22 mouse cellular contexts compared by ENCODE assay signal in the genomic region with DNA sequence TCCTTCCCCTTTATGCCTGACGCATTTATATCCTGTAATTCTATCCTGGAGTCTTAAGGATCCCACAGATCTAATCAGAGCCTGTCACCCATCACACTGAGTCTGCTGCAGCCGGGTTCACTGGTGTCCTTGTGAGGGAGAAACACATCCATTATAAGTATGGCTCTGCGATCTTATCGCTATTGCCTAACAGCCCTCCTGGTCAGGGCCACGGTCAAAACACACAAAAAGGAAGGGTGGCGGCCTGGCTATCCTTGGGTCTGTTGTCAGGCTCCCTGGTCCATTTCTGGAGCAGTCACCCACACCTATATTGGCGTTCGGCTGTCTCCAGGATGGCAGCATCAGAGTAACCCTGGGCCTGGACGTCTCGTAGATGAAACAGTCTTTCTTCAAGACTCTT. TPM values are rescaled to one million over a fixed set of nuclear protein-coding genes. Genes with fewer than 3 reads are reported as not detected.
A peak's percentile ranks its signal among the peaks of the same experiment; 100 is the strongest.
DNase-seq lines count a peak whose midpoint lies in the region; TF ChIP-seq lines count a peak whose summit lies in the region.
"Had no signal": no experiment of that assay in that cellular context is flagged by ENCODE, and none has a peak within 500 bp of the region (broad histone marks: within the 10 kb centered on the region; RNA-seq: fewer than 3 reads in every experiment).

No protein-coding gene starts in this region.

- no peak overlapping the region for H3K4me3 ChIP-seq in gastrocnemius, adult 2 months
- H3K4me3 ChIP-seq: embryonic facial prominence, embryonic 13.5 days; embryonic facial prominence, embryonic 15.5 days; erythroblast, embryonic 14.5 days; forebrain, embryonic 10.5 days; forebrain, embryonic 12.5 days had no signal

- intact Hi-C loops in gastrocnemius, adult 2 months (cut with DNase I) = no loop called here

- peak; percentile 45 to 74 for DNase-seq in adrenal gland, adult (ENCODE audit: inconsistent age in 2 of 2, low spot score in 1 of 2)
- no peak for DNase-seq in adrenal gland, postnatal 4 days (ENCODE audit: low spot score in 2 of 2)
- no peak for DNase-seq in gastrocnemius, adult 2 months
- DNase-seq in gastrocnemius, postnatal 10 days = no peak
- DNase-seq in adrenal gland, postnatal 14 days = peak; percentile 57
- DNase-seq in adrenal gland, postnatal 36 days = peak; percentile 30 to 61
- DNase-seq in layer of hippocampus, postnatal 10 days (ENCODE audit: low spot score in 2 of 2) = no peak
- DNase-seq in heart, adult 8-10 months (ENCODE audit: low spot score) = no peak
- DNase-seq: B cell, adult 2 months; cerebellum, adult 11 months; cerebellum, adult 18-20 months; cerebellum, adult 8-10 months; cerebellum, adult 9-11 months; cerebellum, postnatal 14 days; cerebellum, postnatal 36 days; embryo, embryonic 11 days had no signal

- no peak for TF ChIP-seq CTCF in gastrocnemius, adult 2 months (IDR thresholded peaks at IDR 0.05)

- 0 out of 2 replicates have a peak overlapping the region, but pooled peaks have one; percentile 16 for H3K27ac ChIP-seq in gastrocnemius, adult 2 months
- H3K27ac ChIP-seq: embryonic facial prominence, embryonic 13.5 days; embryonic facial prominence, embryonic 15.5 days; forebrain, embryonic 10.5 days; forebrain, embryonic 12.5 days had no signal

RNA-seq across cellular contexts. Expression of a gene that starts 48.6 kb away (rescaled TPM):
- total RNA-seq in adrenal gland, postnatal 4 days (2021) = 10 to 100 TPM in 1 of 2 experiments, 1 to 10 TPM in 1; 9.0 to 22.3 TPM
- 1,000 to 10,000 TPM; 1,792 to 1,942 TPM for total RNA-seq in gastrocnemius, adult 2 months (2021)
- 100 to 1,000 TPM; 664 to 666 TPM for total RNA-seq in gastrocnemius, postnatal 10 days (2021)
- 0.98 and 1.1 TPM in 2 replicates for total RNA-seq in adrenal gland, postnatal 14 days (2021)
- total RNA-seq in adrenal gland, postnatal 36 days (2021) = under 1 TPM; 0.93 to 0.95 TPM
- 1 to 10 TPM; 2.9 TPM for total RNA-seq in layer of hippocampus, postnatal 10 days (2021)
- total RNA-seq in heart, adult 8-10 months (2022) = 1,000 to 10,000 TPM in 1 of 4 experiments, 100 to 1,000 TPM in 3; 788 to 1,002 (median 896) TPM
- total RNA-seq: common myeloid progenitor, adult 5-6 weeks had no signal

Comparison
In these comparisons a context has a peak if more than half of its experiments do, and no peak if none do; other contexts are left out.
1. DNase-seq: peak in adrenal gland, adult (2 of 2), adrenal gland, postnatal 14 days (single experiment) and adrenal gland, postnatal 36 days (2 of 2); none in adrenal gland, postnatal 4 days (0 of 2), gastrocnemius, adult 2 months (single experiment), gastrocnemius, postnatal 10 days (single experiment), layer of hippocampus, postnatal 10 days (0 of 2) and heart, adult 8-10 months (single experiment).
2. RNA of a gene that starts 48.6 kb away (total RNA-seq): 1,792 to 1,942 TPM in gastrocnemius, adult 2 months, 788 to 1,002 TPM in heart, adult 8-10 months and 664 to 666 TPM in gastrocnemius, postnatal 10 days; 9.0 to 22.3 TPM in adrenal gland, postnatal 4 days, 2.9 TPM in layer of hippocampus, postnatal 10 days, 0.98 to 1.1 TPM in adrenal gland, postnatal 14 days and 0.93 to 0.95 TPM in adrenal gland, postnatal 36 days; every median in the first group is over 10 times any median in the second.